Mouse (Mus musculus) heart, adult 10 weeks (tissue): ENCODE data around the gene Hspb2. TPM values are rescaled to one million over a fixed set of nuclear protein-coding genes. Genes with fewer than 3 reads are reported as not detected.

Experiments
- polyA plus RNA-seq: library from polyadenylated mRNA; stranded (reverse); fragments of 350-450 nt; fragmentation: Illumina TruSeq; extraction: RNeasy Lipid Tissue Mini Kit (QIAGEN cat#74804); gene quantifications from one replicate; pipeline ENCODE4 v1.2.3, GENCODE M21; 2014; ENCODE audit warnings: low read depth, low replicate concordance

The Hspb2 gene
- polyA plus RNA-seq: 187 TPM

DNA sequence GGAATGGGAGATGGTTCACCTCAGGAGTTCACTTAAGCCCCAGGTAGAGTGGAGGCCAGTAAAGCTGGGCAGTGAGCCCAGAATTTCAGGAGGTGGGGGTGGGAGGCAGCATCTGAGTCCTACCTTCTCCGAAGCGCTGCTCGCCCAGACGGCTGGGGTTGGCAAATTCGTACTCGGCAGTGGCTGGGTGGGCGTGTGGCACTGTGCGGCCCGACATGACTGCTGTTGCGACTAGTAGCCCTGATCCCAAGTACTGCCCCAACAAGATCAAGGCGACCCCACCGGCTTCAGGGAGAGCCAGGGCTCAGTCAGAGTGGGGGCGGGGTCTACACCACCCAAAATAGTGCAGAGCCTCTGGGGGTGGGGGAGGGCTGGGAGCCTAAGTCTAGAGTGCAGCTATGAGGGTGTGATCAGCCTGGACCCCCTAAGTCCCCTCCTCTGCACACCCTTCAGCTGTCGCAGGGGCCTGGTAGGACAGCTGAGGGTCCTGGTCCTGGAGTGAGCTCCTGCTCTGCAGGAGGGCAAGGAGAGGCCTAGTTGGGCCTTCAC is at the start of gene Hspb2:
Gene Hspb2, minus strand, starts transcription at position 301 of the 549 bp plus-strand sequence.

DNA sequence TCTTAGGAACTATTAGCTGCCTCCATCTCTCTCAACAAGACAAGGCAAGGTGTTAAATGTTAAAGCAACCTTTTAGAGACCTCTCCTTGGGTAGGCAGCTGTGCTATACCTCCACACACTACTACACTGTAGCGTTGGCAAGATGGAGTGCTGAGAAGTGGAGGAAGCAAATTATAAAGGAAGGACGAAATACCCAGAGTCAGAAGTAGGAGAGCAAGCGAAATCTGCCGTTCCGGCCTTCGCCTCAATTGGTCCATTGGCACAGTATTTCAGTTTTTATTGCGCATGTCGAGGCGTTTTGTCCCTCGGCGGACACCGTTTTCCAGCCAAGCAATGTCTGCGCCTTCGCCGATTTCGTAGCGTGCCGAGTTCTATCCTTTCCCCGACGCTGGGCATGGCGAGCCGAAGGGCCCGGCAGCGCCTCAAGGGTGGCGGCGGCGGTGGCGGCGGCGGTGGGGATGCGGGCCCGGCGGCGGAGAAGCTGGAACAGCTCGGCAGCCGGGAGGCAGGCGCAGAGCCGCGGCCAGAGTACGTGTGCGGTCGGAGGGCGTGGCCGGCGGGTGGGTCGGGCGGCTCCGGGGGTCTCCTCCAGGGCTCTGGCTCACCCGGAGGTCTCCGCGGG is 22.9 kb upstream of the Hspb2 start, which contains the start of the genes Alg9 and 1110032A03Rik:
Gene Alg9, plus strand, starts transcription at position 29 of the 622 bp plus-strand sequence.
Gene 1110032A03Rik, minus strand, starts transcription at position 530 of the 622 bp plus-strand sequence.

DNA sequence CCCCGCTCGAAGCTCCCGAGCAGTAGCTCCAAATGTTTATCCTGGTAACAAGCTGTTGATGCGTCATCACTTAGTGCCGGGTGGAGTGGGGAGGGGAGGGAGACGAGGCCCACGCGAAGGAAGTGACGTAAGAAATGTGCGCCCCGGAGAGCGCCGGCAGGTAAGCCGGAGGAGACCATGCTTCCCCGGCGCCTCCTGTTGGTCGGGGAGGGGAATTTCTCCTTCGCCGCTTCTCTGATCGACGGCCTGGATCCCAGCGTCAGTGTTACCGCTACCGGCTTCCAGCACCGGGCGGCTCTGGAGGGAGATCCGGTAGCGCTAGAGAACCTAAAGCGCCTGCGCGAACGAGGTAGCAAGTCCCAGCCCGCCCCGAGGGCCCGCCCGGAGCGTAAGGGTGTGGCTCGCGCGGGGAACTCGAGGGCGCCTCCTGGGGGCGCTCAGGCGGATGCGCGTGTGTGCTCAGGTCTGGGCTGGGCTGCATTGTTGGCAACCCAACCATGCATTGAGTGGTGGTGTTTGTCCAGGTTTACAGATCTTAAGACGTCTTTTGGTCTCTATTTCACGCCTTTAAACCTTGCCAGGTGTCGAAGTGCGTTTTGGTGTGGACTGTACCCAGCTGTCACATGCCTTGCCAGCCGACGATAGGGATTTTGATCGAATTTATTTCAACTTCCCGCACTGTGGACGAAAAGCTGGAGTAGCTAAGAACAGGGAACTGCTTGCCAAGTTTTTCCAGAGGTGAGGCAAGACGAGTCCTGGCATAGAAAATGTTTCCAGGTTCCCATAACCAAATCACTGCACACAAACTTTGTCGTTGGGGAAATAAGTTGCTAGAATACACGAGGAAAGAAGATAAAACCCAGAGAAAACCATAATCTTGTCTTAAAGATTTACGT is 16.2 kb upstream of the Hspb2 start, which contains the start of gene Fdxacb1:
Gene Fdxacb1, plus strand, starts transcription at position 130 of the 896 bp plus-strand sequence.

GRCm38 (mm10) chr9:50751323-50751722 is 831 bp downstream of the Hspb2 start, which contains the start of gene Cryab:
TSS of gene Cryab (plus strand) at chr9:50751325.

GRCm38 (mm10) chr9:50746214-50746677 is 5.9 kb downstream of the Hspb2 start, which contains the start of gene 2310030G06Rik:
TSS of gene 2310030G06Rik (minus strand) at chr9:50746536.

GRCm38 (mm10) chr9:50738914-50739870 is 13.0 kb downstream of the Hspb2 start, which contains the start of gene Dixdc1:
TSS of gene Dixdc1 (minus strand) at chr9:50739517.

Other genes with a start within 250 kb of the Hspb2 start
- 83.2 TPM for gene Pts, start 223.6 kb downstream of the Hspb2 start, polyA plus RNA-seq
- gene Il18, start 197.5 kb downstream of the Hspb2 start, polyA plus RNA-seq: 2.7 TPM
- 0.29 TPM for gene Bco2, start 197.2 kb downstream of the Hspb2 start, polyA plus RNA-seq
- not detected for gene Tex12, start 191.0 kb downstream of the Hspb2 start, polyA plus RNA-seq
- 841 TPM for gene Sdhd, start 148.5 kb downstream of the Hspb2 start, polyA plus RNA-seq
- gene Timm8b, start 148.4 kb downstream of the Hspb2 start, polyA plus RNA-seq: 365 TPM
- 2.1 TPM for gene Pih1d2, start 135.0 kb downstream of the Hspb2 start, polyA plus RNA-seq
- 10.0 TPM for gene Nkapd1, start 134.9 kb downstream of the Hspb2 start, polyA plus RNA-seq
- 316 TPM for gene Dlat, start 92.6 kb downstream of the Hspb2 start, polyA plus RNA-seq
- gene Dixdc1, start 12.8 kb downstream of the Hspb2 start, polyA plus RNA-seq: 4.7 TPM
- gene 2310030G06Rik, start 5.8 kb downstream of the Hspb2 start, polyA plus RNA-seq: 11.4 TPM
- gene Cryab, start 1.0 kb downstream of the Hspb2 start, polyA plus RNA-seq: 3,470 TPM
- gene Fdxacb1, start 15.9 kb upstream of the Hspb2 start, polyA plus RNA-seq: 4.2 TPM
- 9.2 TPM for gene Alg9, start 22.7 kb upstream of the Hspb2 start, polyA plus RNA-seq
- 26.6 TPM for gene 1110032A03Rik, start 23.2 kb upstream of the Hspb2 start, polyA plus RNA-seq
- gene Ppp2r1b, start 92.9 kb upstream of the Hspb2 start, polyA plus RNA-seq: 6.4 TPM